In the genomic region with DNA sequence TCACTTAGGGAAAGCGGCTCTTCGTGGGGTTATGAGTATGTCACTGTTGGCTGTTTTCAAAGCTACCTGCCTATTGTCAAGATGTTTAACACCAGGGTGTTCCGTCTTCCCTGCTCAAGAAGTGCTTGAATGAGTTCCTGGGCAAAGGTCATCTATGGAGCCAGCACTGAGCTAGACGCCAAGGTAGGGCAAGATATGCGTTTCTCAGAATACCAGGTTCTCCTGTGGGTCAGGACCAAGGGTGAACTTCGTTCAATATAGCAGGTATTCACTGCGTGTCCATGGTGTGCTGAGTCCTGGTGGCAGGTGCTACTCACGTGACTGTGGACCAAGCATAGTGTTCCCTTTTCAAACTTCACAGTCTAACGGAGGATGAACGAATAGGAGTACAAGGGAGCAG, we compare ENCODE assay signal across 28 mouse cellular contexts. TPM values are rescaled to one million over a fixed set of nuclear protein-coding genes. Genes with fewer than 3 reads are reported as not detected.
DNase-seq lines count a peak whose midpoint lies in the region; ATAC-seq lines count a peak whose summit lies in the region.
"Had no signal": no experiment of that assay in that cellular context is flagged by ENCODE, and none has a peak within 500 bp of the region (broad histone marks: within the 10 kb centered on the region; RNA-seq: fewer than 3 reads in every experiment).

No protein-coding gene starts in this region.

- no peaks in the 10 kb centered on the region for H3K27me3 ChIP-seq in erythroblast, embryonic 14.5 days (ENCODE audit: control insufficient read depth)
- H3K27me3 ChIP-seq in splenic B cell, adult 2 months (ENCODE audit: control insufficient read depth, insufficient read depth, low read length, poor library complexity, severe bottlenecking): no peaks in the 10 kb centered on the region
- no peaks in the 10 kb centered on the region for H3K27me3 ChIP-seq in limb, embryonic 10.5 days (ENCODE audit: low read depth, poor library complexity, severe bottlenecking)
- H3K27me3 ChIP-seq: embryonic facial prominence, embryonic 12.5 days; forebrain, embryonic 13.5 days; heart, embryonic 15.5 days; stomach, embryonic 15.5 days had no signal

- WGBS in large intestine, adult 2 months: 64% methylated on average over 10 of the region's 10 CpGs
- 94% methylated on average over 10 of the region's 10 CpGs for WGBS in limb, embryonic 10.5 days

- peak; percentile 29 to 38 for DNase-seq in kidney, postnatal 36 days
- no peak for DNase-seq in kidney, postnatal 25 days
- DNase-seq in large intestine, adult 2 months (ENCODE audit: low read depth, low spot score): peak; percentile 29
- peak; percentile 34 for DNase-seq in splenic B cell, adult 2 months (ENCODE audit: low read depth, low spot score)
- no peak for DNase-seq in limb, embryonic 10.5 days (ENCODE audit: low spot score)
- no peak for DNase-seq in lung, postnatal 14 days
- DNase-seq: adrenal gland, adult 8-10 months; cerebellum, adult 2 months; cerebellum, postnatal 25 days; heart, postnatal 36 days; kidney, postnatal 14 days; layer of hippocampus, adult 9-11 months; left cerebral cortex, postnatal 4 days; spleen, adult 18-20 months; thymus, adult 2 months; thymus, postnatal 4 days had no signal

- peaks cover 47% of the 10 kb centered on the region for H3K36me3 ChIP-seq in erythroblast, embryonic 14.5 days (ENCODE audit: control insufficient read depth)
- no peaks in the 10 kb centered on the region for H3K36me3 ChIP-seq in splenic B cell, adult 2 months (ENCODE audit: control insufficient read depth, insufficient read depth, low read length, poor library complexity, severe bottlenecking)
- H3K36me3 ChIP-seq in limb, embryonic 10.5 days: no peaks in the 10 kb centered on the region
- H3K36me3 ChIP-seq: embryonic facial prominence, embryonic 12.5 days; heart, embryonic 15.5 days; hindbrain, embryonic 13.5 days; midbrain, embryonic 12.5 days; stomach, embryonic 15.5 days had no signal

- peaks cover 61% of the 10 kb centered on the region for H3K4me1 ChIP-seq in erythroblast, embryonic 14.5 days (ENCODE audit: control insufficient read depth)
- peaks cover 13% of the 10 kb centered on the region for H3K4me1 ChIP-seq in limb, embryonic 10.5 days
- H3K4me1 ChIP-seq: embryonic facial prominence, embryonic 12.5 days had no signal

- H3K27ac ChIP-seq in limb, embryonic 10.5 days: no peak overlapping the region
- H3K27ac ChIP-seq: embryonic facial prominence, embryonic 12.5 days; forebrain, embryonic 13.5 days; heart, embryonic 15.5 days; hindbrain, embryonic 13.5 days; left cerebral cortex, adult 2 months; midbrain, embryonic 12.5 days; stomach, embryonic 15.5 days had no signal

- peak overlapping the region; percentile 66 for H3K4me3 ChIP-seq in erythroblast, embryonic 14.5 days (replicated peaks)
- no peak overlapping the region for H3K4me3 ChIP-seq in limb, embryonic 10.5 days
- H3K4me3 ChIP-seq: embryonic facial prominence, embryonic 12.5 days; forebrain, embryonic 13.5 days; heart, embryonic 15.5 days; hindbrain, embryonic 13.5 days; left cerebral cortex, adult 2 months; midbrain, embryonic 12.5 days; stomach, embryonic 15.5 days had no signal

- peaks cover 5% of the 10 kb centered on the region for H3K9me3 ChIP-seq in erythroblast, embryonic 14.5 days (ENCODE audit: control insufficient read depth, low read length)
- H3K9me3 ChIP-seq in limb, embryonic 10.5 days (replicated peaks): no peaks in the 10 kb centered on the region
- H3K9me3 ChIP-seq: embryonic facial prominence, embryonic 12.5 days; forebrain, embryonic 13.5 days; heart, embryonic 15.5 days; hindbrain, embryonic 13.5 days; midbrain, embryonic 12.5 days; stomach, embryonic 15.5 days had no signal

- ATAC-seq in erythroblast, adult 5-6 weeks (replicated peaks; ENCODE audit: low FRiP score, poor library complexity, severe bottlenecking): no peak
- ATAC-seq: activated CD4-positive, CD25-positive, alpha-beta regulatory T cell, adult 4 months; forebrain, embryonic 13.5 days; lung, postnatal 0 days had no signal

RNA-seq across cellular contexts. Expression of gene Kctd14, which starts 3.7 kb away (rescaled TPM):
- 2.1 and 2.7 TPM in 2 replicates for polyA plus RNA-seq in erythroblast, embryonic 14.5 days (2012)
- total RNA-seq in erythroblast, adult 5-6 weeks (2015; ENCODE audit: low replicate concordance): 26.1 and 51.9 TPM in 2 replicates
- 22.4 and 34.0 TPM in 2 replicates for total RNA-seq in erythroblast, adult 5-6 weeks (2017; ENCODE audit: low replicate concordance)
- 4.3 and 5.0 TPM in 2 replicates for polyA plus RNA-seq in large intestine, adult 2 months (2012; rRNA removed)
- polyA plus RNA-seq in limb, embryonic 10.5 days (2016; fragmentation: Nextera tagmentation; extraction: Ambion mirVana): 0.69 and 1.0 TPM in 2 replicates
- total RNA-seq: heart, postnatal 36 days had no signal

RNA-seq across cellular contexts. Expression of gene Ints4, which starts 26.0 kb away (rescaled TPM):
- 0.58 and 1.1 TPM in 2 replicates for polyA plus RNA-seq in erythroblast, embryonic 14.5 days (2012)
- 30.9 and 39.2 TPM in 2 replicates for total RNA-seq in erythroblast, adult 5-6 weeks (2015; ENCODE audit: low replicate concordance)
- total RNA-seq in erythroblast, adult 5-6 weeks (2017; ENCODE audit: low replicate concordance): 11.2 and 19.9 TPM in 2 replicates
- 66.1 and 72.6 TPM in 2 replicates for polyA plus RNA-seq in large intestine, adult 2 months (2012; rRNA removed)
- polyA plus RNA-seq in limb, embryonic 10.5 days (2016; fragmentation: Nextera tagmentation; extraction: Ambion mirVana): 64.5 and 69.7 TPM in 2 replicates

RNA-seq across cellular contexts. Expression of gene Thrsp, which starts 37.3 kb away (rescaled TPM):
- polyA plus RNA-seq in erythroblast, embryonic 14.5 days (2012): not detected in 2 replicates
- total RNA-seq in erythroblast, adult 5-6 weeks (2015; ENCODE audit: low replicate concordance): not detected in 2 replicates
- not detected in 2 replicates for total RNA-seq in erythroblast, adult 5-6 weeks (2017; ENCODE audit: low replicate concordance)
- polyA plus RNA-seq in large intestine, adult 2 months (2012; rRNA removed): 18.1 and 32.2 TPM in 2 replicates
- polyA plus RNA-seq in limb, embryonic 10.5 days (2016; fragmentation: Nextera tagmentation; extraction: Ambion mirVana): 0.45 and 0.46 TPM in 2 replicates
- total RNA-seq: neutrophil, adult 5-6 weeks had no signal
- polyA plus RNA-seq: activated CD4-positive, CD25-positive, alpha-beta regulatory T cell, adult 4 months had no signal

RNA-seq across cellular contexts. Expression of gene Ndufc2, which starts 55.0 kb away (rescaled TPM):
- 14.7 and 15.6 TPM in 2 replicates for polyA plus RNA-seq in erythroblast, embryonic 14.5 days (2012)
- total RNA-seq in erythroblast, adult 5-6 weeks (2015; ENCODE audit: low replicate concordance): 53.5 and 57.6 TPM in 2 replicates
- total RNA-seq in erythroblast, adult 5-6 weeks (2017; ENCODE audit: low replicate concordance): 20.5 and 80.0 TPM in 2 replicates
- polyA plus RNA-seq in large intestine, adult 2 months (2012; rRNA removed): 114 and 126 TPM in 2 replicates
- polyA plus RNA-seq in limb, embryonic 10.5 days (2016; fragmentation: Nextera tagmentation; extraction: Ambion mirVana): 305 and 321 TPM in 2 replicates

Comparison
In these comparisons a context has a peak if more than half of its experiments do, and no peak if none do; other contexts are left out.
1. DNase-seq: peak in kidney, postnatal 36 days (2 of 2), large intestine, adult 2 months (single experiment) and splenic B cell, adult 2 months (single experiment); none in kidney, postnatal 25 days (0 of 2), limb, embryonic 10.5 days (single experiment) and lung, postnatal 14 days (single experiment).
2. RNA of gene Ints4, which starts 26.0 kb away (polyA plus RNA-seq): 64.5 to 69.7 TPM in limb, embryonic 10.5 days and 66.1 to 72.6 TPM in large intestine, adult 2 months; 0.58 to 1.1 TPM in erythroblast, embryonic 14.5 days; every median in the first group is over 10 times any median in the second.
3. RNA of gene Thrsp, which starts 37.3 kb away (polyA plus RNA-seq): 18.1 to 32.2 TPM in large intestine, adult 2 months; 0.45 to 0.46 TPM in limb, embryonic 10.5 days and not detected in erythroblast, embryonic 14.5 days; every median in the first group is over 10 times any median in the second.